Mouse (Mus musculus): ENCODE results near the gene Col8a1. TPM values are rescaled to one million over a fixed set of nuclear protein-coding genes. Genes with fewer than 3 reads are reported as not detected.

Gene Col8a1
- total RNA-seq (2023): not detected

GRCm38 (mm10) chr16:57754526-57755125 lies at the start of gene Col8a1:
TSS of gene Col8a1 (minus strand) at chr16:57754737.

DNA sequence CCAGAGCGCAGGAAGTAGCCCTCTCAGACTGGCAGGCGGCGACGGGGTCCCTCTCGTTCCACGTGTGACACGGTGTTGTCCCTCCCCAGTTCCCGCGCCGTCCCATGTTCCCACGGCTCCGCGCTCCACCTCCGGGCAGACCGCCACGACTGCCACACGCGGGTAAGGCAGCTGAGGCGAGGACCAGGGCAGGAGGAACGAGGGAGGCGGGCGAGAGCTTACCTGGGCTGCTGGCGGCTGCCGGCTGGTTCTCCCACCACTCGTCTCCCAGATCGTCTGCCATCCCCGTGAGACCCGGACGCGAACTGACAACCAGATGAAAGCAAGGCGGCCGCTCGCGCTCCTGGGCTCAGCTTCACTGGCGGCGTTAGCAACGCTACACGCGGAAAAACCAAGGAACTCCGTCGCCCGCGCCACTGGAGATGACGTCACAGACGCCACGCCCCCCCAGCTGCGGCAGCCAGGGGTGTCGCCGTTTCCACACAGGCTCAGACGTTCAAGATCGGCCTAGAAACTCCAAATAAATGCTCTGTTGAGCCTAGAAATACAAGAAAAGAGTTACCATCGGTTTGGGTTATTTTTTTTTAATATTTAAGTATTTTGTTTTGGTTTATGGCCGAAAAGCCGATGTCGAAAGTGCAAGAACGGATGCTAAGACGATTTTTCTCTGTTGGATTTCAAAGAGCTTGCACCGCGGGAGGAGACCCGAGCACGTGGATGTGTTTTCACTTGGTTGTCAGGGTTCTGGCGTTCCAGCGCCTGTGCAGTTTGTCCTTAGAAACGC lies 147.9 kb downstream of the Col8a1 start, which contains the start of gene Cmss1:
Gene Cmss1, minus strand, starts transcription at position 421 of the 784 bp plus-strand sequence.

Other genes with a start within 250 kb of the Col8a1 start
- gene Cmss1, start 147.9 kb downstream of the Col8a1 start, total RNA-seq (2023): 10 to 100 TPM; 12.0 to 13.4 TPM